Mouse (Mus musculus) inflammation-experienced regulatory T-cells (primary cell): ENCODE data around the gene Fxyd6. TPM values are rescaled to one million over a fixed set of nuclear protein-coding genes. Genes with fewer than 3 reads are reported as not detected.

Experiments used
- polyA plus RNA-seq, 2 experiments: library from polyadenylated mRNA; unstranded; fragments of 100-300 nt; shearing (Covaris generic); gene quantifications; one replicate each; pipeline ENCODE4 v1.2.1; 2017

Gene Fxyd6
- polyA plus RNA-seq = under 1 TPM in 1 of 2 experiments, not detected in 1; 0.23 TPM

DNA sequence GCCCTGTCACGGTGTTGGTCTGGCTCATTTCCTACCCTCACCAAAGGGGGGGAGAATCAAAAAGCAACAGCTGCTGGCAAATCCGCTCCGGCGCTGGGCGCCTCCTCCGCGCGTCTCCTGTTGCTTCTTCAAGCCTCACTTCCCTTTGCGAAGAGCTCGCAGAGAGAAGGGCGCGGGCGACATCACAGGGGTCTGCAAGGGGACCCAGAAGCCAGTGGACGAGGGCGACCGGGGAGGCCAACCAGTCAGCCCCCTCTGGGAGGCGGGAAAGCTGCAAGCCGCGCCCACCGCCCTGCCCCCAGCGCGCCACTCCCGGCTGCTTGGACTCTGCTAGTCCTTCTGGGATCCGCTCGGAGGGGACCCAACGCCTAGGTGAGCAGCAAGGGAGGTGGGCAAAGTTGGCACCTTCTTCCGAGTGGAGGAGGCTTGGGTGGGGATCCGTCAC lies at the start of gene Fxyd6:
Gene Fxyd6 (plus strand): TSS at position 69 of the 445 bp plus-strand sequence.

DNA sequence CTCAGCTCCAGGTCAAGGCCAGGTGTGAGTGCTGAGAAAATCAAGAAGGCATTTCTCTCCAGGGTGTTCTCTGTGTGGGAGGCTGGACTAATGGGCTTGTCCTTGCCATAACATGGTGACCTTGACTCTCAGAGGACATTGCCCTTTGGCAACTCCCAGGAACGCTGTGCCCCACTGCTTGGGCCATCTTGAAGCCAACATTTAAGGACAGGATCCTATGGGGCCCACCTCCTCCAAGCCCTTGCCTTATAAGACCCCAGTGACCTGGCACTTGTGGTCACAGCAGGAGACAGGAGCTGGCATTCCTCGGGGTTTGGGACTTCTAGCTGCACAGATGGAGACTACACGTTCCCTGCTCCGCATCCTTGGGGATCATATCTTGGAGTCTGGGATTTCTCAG lies 29.4 kb downstream of the Fxyd6 start, which contains the start of gene Fxyd2:
Gene Fxyd2 (plus strand): TSS at position 236 of the 400 bp plus-strand sequence.

GRCm38 (mm10) chr9:45426456-45426855 lies 56.5 kb downstream of the Fxyd6 start, which contains the start of gene Dscaml1:
Dscaml1 (plus strand) TSS chr9:45426628.

Other genes starting within 250 kb of the Fxyd6 start
- 1 to 10 TPM in 1 of 2 experiments, under 1 TPM in 1; 0.25 to 1.1 TPM for gene Scn4b, start 231.8 kb upstream of the Fxyd6 start, polyA plus RNA-seq
- gene BC049352, start 188.2 kb upstream of the Fxyd6 start, polyA plus RNA-seq = 1 to 10 TPM; 1.5 to 6.0 TPM
- under 1 TPM; 0.31 to 0.89 TPM for gene Tmprss4, start 166.1 kb upstream of the Fxyd6 start, polyA plus RNA-seq
- 100 to 1,000 TPM in 1 of 2 experiments, 10 to 100 TPM in 1; 39.1 to 103 TPM for gene Il10ra, start 101.0 kb upstream of the Fxyd6 start, polyA plus RNA-seq
- gene Tmprss13, start 51.1 kb upstream of the Fxyd6 start, polyA plus RNA-seq = 1 to 10 TPM in 1 of 2 experiments, under 1 TPM in 1; 0.28 to 1.4 TPM
- gene Fxyd2, start 29.5 kb downstream of the Fxyd6 start, polyA plus RNA-seq = not detected
- 1 to 10 TPM in 1 of 2 experiments, under 1 TPM in 1; 0.07 to 4.3 TPM for gene Dscaml1, start 56.4 kb downstream of the Fxyd6 start, polyA plus RNA-seq